Mouse (Mus musculus) right cerebral cortex, postnatal 10 days (tissue): ENCODE results near the gene Scrg1.
A peak's percentile ranks its signal among the peaks of the same experiment; 100 is the strongest.
"Not testable (repeated sequence)": the region's sequence is repeated elsewhere in the genome, so short reads cannot be mapped to it uniquely, and the experiment has no call there.

Experiments used
- DNase-seq, 2 experiments: peaks; one replicate each; pipeline ENCODE4 v3.0.0; 2021; ENCODE audit warnings: low spot score in 2 of 2

The Scrg1 gene

GRCm38 (mm10) chr8:57453361-57453760 lies 2.4 kb upstream of the Scrg1 start:
- DNase-seq: no peak

- DNase-seq: peak; percentile 64 to 69
These were observed 1.4 kb downstream of the Scrg1 start for GRCm38 (mm10) chr8:57457152-57457551.

- DNase-seq: no peak
These were observed 2.2 kb downstream of the Scrg1 start for GRCm38 (mm10) chr8:57457942-57458341.

GRCm38 (mm10) chr8:57462839-57463238 lies 7.1 kb downstream of the Scrg1 start:
- DNase-seq: no peak

- no peak for DNase-seq
These were observed 8.0 kb downstream of the Scrg1 start for GRCm38 (mm10) chr8:57463757-57464156.

GRCm38 (mm10) chr8:57468624-57469023 lies 12.9 kb downstream of the Scrg1 start:
- DNase-seq: peak; percentile 47 to 59

GRCm38 (mm10) chr8:57470863-57471262 lies 15.1 kb downstream of the Scrg1 start:
- no peak for DNase-seq

GRCm38 (mm10) chr8:57473751-57474150 lies 18.0 kb downstream of the Scrg1 start:
- DNase-seq: no peak

- DNase-seq: no peak
These were observed 22.7 kb downstream of the Scrg1 start for GRCm38 (mm10) chr8:57478406-57478805.

- DNase-seq: no peak
These were observed 24.0 kb downstream of the Scrg1 start for GRCm38 (mm10) chr8:57479700-57480099.

GRCm38 (mm10) chr8:57480606-57481005 lies 24.9 kb downstream of the Scrg1 start:
- no peak for DNase-seq

- DNase-seq: peak; percentile 63 to 64
These were observed 31.0 kb downstream of the Scrg1 start for GRCm38 (mm10) chr8:57486491-57487440.

GRCm38 (mm10) chr8:57487441-57488155 lies 31.9 kb downstream of the Scrg1 start, which contains the start of gene Sap30:
TSS of gene Sap30 (minus strand) at chr8:57487860.
- peak; percentile 98 to 99 for DNase-seq

- peak; percentile 49 to 57 for DNase-seq
These were observed 32.6 kb downstream of the Scrg1 start for GRCm38 (mm10) chr8:57488312-57488765.

- no peak for DNase-seq
These were observed 33.6 kb downstream of the Scrg1 start for GRCm38 (mm10) chr8:57489366-57489765.

GRCm38 (mm10) chr8:57489896-57490295 lies 34.2 kb downstream of the Scrg1 start:
- no peak for DNase-seq

- DNase-seq: peak in 1 of 2 experiments; percentile 7
These were observed 36.1 kb downstream of the Scrg1 start for GRCm38 (mm10) chr8:57491873-57492272.

GRCm38 (mm10) chr8:57498494-57498846 lies 42.7 kb downstream of the Scrg1 start:
- DNase-seq: no peak

GRCm38 (mm10) chr8:57498847-57499511 lies 43.3 kb downstream of the Scrg1 start:
- DNase-seq: peak; percentile 52 to 69

GRCm38 (mm10) chr8:57503641-57504040 lies 47.9 kb downstream of the Scrg1 start:
- peak; percentile 43 to 51 for DNase-seq

- not testable (repeated sequence) for DNase-seq
These were observed 49.8 kb downstream of the Scrg1 start for GRCm38 (mm10) chr8:57505500-57505899.

- DNase-seq: peak in 1 of 2 experiments; percentile 7
These were observed 51.9 kb downstream of the Scrg1 start for GRCm38 (mm10) chr8:57507556-57508063.
